Mouse (Mus musculus) hematopoietic stem cell, adult 5-6 weeks (primary cell): ENCODE data around the gene Bach1. TPM values are rescaled to one million over a fixed set of nuclear protein-coding genes. Genes with fewer than 3 reads are reported as not detected.

Experiments used
- ATAC-seq, 2 experiments: fragments of 125-278 bp in 1 of 2; replicated peaks in 1 of 2; 2 replicates each; pipeline ENCODE4 v1.8.0; 2016 to 2017; ENCODE audit warnings: inconsistent platforms in 2 of 2, mild to moderate bottlenecking in 2 of 2, moderate number of reproducible peaks in 2 of 2, low read depth in 1 of 2, moderate TSS enrichment in 1 of 2; ENCODE audit not compliant: low FRiP score in 2 of 2, poor library complexity in 2 of 2, severe bottlenecking in 2 of 2, insufficient read depth in 1 of 2, low TSS enrichment in 1 of 2
- total RNA-seq: library from RNA; stranded (forward); fragments of 172-1452, 232-1000 nt; gene quantifications from 2 replicates; pipeline ENCODE4 v1.2.3, GENCODE M21; 2017

The Bach1 gene
- total RNA-seq, 1 experiment from 2014 or later, result 49.6 TPM

GRCm38 (mm10) chr16:87723479-87723878 is 24.7 kb downstream of the Bach1 start:
- ATAC-seq, result no peak

GRCm38 (mm10) chr16:87724826-87725225 is 26.1 kb downstream of the Bach1 start:
- no peak for ATAC-seq

DNA sequence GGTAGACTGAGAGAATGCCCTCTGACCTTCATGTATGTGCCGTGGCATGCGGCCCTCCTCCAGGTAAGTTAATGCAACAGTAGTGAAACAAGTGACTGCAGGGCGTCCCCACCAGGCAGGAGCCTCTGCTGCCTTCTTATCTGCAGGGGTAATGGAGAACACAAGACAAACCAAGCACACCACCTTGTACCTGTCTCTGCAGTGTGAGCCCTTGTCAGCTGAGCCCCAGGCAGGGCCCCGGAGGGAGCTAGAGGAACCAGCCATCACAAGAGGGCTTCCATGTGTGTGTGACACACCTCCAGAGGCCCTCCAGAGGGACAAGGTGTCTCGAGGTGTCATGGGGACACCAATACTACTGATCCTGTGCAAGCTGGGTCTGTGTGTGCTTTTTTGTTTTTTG is 26.5 kb downstream of the Bach1 start:
- no peak for ATAC-seq

- peak; percentile 53 to 60 for ATAC-seq
Observed at GRCm38 (mm10) chr16:87725963-87726362, 27.2 kb downstream of the Bach1 start.

GRCm38 (mm10) chr16:87726369-87726768 is 27.6 kb downstream of the Bach1 start:
- no peak; a peak in 1 of 4 replicates for ATAC-seq

DNA sequence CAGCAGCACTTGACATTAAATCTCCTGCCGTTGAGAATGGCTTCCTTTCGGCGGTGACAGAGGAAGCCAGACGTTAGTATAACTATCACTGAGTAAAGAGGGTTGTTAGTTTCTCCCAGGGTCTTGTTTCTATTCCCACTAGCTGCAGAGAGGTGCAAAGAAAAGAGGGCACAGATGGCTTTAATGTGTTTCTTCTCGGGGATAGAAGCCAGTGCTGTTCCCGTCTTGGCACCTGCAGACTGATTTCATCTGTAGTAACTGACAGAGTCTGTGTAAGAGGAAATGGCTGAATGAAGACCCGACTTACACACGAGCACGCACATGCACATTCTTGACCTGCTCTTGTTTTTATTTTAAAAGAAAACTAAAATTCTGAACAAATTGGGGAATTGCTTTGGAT is 28.5 kb downstream of the Bach1 start:
- no peak for ATAC-seq

- ATAC-seq, result no peak
Observed at GRCm38 (mm10) chr16:87727918-87728317, 29.2 kb downstream of the Bach1 start.

DNA sequence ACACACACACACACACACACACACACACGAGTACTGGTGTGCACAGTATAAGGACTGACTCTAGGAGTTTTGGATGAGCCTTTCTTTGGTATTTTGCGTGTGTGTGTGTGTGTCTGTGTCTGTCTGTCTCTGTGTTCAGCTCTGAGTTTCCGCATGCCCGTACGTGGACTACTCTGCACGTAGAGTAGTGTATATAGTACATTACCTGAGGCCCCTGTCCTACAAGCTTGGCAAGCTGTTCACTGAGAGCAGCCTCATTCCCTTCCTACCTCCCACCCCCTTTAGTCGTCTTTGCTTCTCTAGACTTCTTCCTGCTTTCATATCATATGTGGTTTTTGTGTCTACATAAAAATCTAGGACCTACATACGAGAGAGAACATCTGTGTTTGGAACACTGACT is 30.0 kb downstream of the Bach1 start:
- no peak for ATAC-seq

DNA sequence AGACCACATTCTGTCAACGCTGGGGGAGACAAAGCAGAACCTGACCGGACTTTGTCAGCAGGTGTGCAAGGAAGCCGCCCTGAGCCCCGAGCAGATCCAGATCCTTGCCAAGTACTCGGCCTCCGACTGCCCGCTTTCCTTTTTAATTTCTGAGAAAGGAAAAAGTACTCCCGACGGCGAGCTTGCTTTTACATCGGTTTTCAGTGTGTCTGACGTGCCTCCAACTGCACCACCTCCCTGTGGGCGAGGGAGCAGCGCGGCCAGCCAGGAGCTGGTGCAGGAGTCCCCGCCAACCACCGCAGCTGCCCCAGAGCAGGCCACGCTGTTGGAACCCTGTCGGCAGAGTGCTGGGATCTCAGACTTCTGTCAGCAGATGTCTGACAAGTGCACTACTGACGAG is 30.7 kb downstream of the Bach1 start:
- ATAC-seq, result no peak

DNA sequence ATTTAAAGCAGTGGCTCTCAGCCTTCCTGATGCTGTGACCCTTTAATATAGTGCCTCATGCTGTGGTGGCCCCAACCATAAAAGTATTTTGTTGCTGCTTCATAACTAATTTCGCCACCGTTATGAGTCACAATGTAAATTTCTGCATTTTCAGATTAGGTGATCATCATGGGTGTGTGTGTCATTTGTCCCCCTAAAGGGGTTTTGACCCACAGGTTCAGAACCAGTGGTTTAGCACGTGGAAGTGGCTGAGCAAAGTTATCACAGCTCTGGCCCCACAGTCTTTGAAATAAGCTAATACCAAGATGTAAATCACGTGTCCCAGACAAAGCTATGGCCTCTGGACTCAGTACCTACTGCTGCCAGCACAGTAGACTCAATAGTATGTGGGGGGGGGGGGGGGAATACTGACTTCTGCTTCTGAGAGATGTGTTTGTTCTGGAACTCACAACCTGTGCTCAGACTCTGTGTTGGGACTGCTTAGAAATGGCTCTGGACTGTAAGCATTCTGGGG is 36.2 kb downstream of the Bach1 start:
- no peak for ATAC-seq

DNA sequence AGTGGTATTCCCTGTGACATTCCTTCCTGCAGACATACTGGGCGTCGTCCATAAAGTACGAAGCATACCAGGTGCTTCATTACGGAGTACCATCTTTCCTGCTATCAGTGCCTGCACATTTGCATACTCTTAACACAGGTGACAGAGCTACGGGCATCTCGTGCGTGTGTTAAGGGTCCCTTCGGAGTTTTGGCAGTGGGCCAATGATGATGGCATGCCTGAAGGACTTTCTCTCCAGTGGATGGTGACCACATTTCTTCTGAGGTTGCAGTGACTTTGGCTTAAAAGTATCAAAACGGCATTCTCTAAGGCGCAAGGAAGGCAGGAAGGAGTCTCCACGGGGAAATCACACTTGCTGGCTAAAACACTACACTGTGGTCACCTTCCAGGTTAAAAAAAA is 37.4 kb downstream of the Bach1 start:
- ATAC-seq, result no peak

GRCm38 (mm10) chr16:87737296-87737695 is 38.6 kb downstream of the Bach1 start:
- ATAC-seq, result no peak

- no peak for ATAC-seq
Observed at GRCm38 (mm10) chr16:87737842-87738639, 39.3 kb downstream of the Bach1 start.

DNA sequence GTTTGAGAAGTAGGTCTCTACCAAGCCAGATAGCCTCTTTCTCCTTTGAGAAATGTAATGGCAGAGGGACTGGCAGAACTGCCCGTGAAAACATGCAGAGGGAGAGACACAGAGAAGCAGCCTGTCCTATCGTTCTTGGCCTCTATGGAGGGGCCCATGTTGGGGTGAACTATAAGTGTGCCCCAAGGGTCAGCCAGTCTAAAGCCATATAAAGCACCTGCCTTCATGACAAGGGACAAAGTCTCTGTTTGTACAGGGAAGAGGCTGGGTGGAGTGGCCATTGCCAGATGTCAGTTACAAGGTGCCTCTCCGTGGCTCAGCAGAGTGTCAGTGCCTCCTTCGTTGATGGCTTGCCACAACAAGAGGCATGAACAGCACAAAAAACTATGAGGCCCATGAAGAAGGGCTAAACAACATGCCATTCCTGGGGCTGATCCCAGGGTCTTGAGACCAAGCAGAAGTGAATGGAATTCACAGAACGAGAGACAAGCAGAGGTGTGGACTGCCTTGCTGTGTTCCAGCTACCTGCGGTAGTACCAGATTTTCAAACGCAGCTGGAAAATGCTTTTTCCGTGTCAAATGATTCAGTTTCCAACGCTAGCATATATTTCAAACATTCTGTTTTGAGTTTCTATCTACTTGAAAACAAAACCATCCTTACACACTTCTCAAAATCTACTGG is 42.4 kb downstream of the Bach1 start:
- no peak for ATAC-seq

DNA sequence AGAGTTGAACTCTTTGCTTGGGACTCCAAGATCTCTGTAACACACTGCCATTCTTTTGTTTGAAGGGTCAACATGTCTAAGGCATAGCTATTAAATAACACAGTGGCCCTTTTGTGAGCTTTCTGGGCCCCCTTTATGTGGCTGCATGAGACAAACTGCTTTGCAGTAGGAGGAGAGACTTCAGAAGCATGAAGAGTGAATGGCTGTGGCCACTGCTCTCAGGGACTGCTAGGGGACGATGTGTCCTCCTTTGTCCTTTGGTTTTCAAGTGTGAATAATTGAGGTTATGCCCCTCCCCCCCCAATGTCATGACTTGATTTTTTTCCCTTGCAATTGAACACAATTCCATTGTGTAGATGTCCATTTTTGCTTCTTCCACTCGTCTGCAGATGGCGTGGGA is 44.9 kb downstream of the Bach1 start:
- no peak for ATAC-seq

DNA sequence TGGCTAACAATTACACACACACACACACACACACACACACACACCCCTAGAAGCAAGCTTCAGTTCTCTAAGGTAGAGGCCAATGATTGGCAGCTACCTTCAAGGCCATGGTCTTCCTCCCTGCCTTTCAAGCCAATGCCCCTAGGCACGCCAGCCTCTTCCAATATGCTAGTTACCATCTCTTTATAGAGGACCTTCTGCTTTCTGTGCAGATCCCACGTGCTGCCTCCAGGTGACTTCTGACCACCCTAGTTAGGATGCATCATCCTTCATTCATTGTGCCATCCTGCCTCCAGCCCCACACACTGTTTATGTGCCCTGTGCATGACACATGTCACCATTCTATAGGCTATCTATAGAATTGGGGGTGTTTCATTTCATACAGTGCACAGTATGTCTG is 45.6 kb downstream of the Bach1 start:
- no peak for ATAC-seq

DNA sequence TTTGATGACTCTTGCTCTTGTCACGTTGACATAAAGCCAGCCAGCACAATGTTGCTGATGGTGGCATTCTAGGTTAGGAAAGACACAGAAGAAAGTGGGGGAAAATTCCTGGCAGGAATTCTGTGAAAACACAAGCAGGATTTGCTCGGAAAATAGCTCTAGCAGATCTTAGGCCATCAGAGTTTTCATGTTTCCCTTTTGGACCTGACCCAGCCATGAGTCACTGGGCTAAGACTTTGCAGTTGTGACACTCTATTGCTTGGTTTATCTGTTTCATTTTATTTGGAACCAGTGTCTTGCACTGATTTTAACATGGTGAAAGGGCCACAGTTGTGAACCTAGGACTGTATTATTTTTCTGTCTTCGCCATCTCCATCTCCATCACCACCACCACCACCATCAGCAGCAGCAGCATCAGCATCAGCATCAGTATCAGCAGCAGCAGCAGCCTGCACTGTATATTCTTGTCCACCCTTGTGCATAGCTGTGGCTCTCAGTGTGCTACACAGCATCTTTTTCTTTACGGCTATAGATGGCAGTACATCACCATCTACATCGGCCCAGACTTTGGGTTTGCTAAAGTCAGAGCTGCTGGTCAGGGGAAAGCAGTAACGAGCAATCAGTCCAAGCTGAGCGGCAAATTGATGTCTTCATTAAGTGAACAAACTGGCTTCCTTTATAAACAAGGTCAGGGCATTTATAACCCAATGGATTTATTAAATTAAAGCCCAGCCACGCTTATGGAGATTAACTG is 46.6 kb downstream of the Bach1 start:
- ATAC-seq, result no peak

DNA sequence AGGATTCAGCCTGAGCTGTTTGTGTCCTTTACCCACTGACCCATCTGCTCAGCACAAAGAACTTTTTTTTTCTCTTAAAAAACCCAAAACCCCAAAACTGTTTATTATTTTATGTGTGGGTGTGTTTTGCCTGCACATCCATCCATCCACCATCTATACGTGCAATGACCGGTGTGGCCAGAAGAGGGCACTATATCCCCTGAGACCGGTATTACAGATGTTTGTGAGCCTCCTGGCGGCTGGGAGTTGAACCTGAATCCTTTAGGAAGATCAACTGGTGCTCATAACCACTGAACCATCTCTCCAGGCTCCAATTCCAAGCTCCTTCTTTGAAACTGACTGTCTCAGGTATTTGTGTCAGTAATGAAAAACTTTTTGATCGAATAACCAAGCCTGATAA is 48.0 kb downstream of the Bach1 start:
- peak; percentile 92 to 97 for ATAC-seq
